In the genomic region with DNA sequence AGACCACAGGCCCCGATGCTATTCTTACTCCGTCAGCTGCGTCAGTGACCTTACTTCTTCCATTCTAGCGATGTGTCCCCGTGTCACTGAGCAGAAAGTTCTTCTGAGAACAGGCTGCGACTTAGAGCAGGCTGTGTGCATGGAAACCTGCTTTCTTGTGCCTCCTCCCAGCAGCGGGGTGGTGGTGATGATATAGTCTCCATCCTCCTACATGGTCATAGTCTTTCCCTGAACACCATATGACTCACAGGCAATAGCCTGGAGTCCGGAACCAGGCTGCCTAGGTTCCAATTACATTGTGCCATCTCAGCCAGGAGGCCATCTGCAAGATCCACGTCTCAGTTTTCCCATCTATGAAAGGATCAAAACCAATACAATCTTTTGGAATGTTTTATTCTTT, we compare ENCODE assay signal across 17 mouse cellular contexts. TPM values are rescaled to one million over a fixed set of nuclear protein-coding genes. Genes with fewer than 3 reads are reported as not detected.
"Had no signal": no experiment of that assay in that cellular context is flagged by ENCODE, and none has a peak within 500 bp of the region (broad histone marks: within the 10 kb centered on the region; RNA-seq: fewer than 3 reads in every experiment).

No protein-coding gene starts in this region.

- H3K36me3 ChIP-seq: limb, embryonic 12.5 days; limb, embryonic 15.5 days; midbrain, embryonic 12.5 days; midbrain, embryonic 15.5 days; neural tube, embryonic 12.5 days; neural tube, embryonic 15.5 days had no signal

- H3K4me3 ChIP-seq: limb, embryonic 12.5 days; limb, embryonic 15.5 days; midbrain, embryonic 12.5 days; midbrain, embryonic 15.5 days; neural tube, embryonic 12.5 days; neural tube, embryonic 15.5 days had no signal

- H3K4me1 ChIP-seq: neural tube, embryonic 12.5 days had no signal

- H3K27ac ChIP-seq: limb, embryonic 12.5 days; limb, embryonic 15.5 days; liver, embryonic 14.5 days; macrophage; midbrain, embryonic 12.5 days; midbrain, embryonic 15.5 days; neural tube, embryonic 12.5 days; neural tube, embryonic 15.5 days; stomach, postnatal 0 days had no signal

- DNase-seq: kidney, adult 18-20 months; kidney, adult 9 months; kidney, postnatal 14 days; kidney, postnatal 4 days; liver, postnatal 0 days; lung, embryonic 14.5 days; thymus, postnatal 25 days had no signal

- H3K27me3 ChIP-seq: limb, embryonic 12.5 days; limb, embryonic 15.5 days; midbrain, embryonic 15.5 days; neural tube, embryonic 12.5 days; neural tube, embryonic 15.5 days had no signal

RNA-seq across cellular contexts. Expression of gene Prokr2, which starts 37.6 kb away (rescaled TPM):
- polyA plus RNA-seq: lung, postnatal 0 days; macrophage; stomach, postnatal 0 days had no signal
